Mouse (Mus musculus) CH12.LX (cell line): ENCODE measurements at regions not wholly inside any gene's neighbourhood (a gene's known extent, or its start where the extent isn't known, plus 50 kb on each side); places are given as distances from the start of the nearest gene placed in this dataset.

Experiments
- CHD1 ChIP-seq: IDR thresholded peaks from 2 replicates; pipeline ENCODE4 v1.6.1; 2012; ENCODE audit warnings: low read depth, low read length, improper control_type of control experiment, inconsistent platforms
- CTCF ChIP-seq, 2 experiments: IDR thresholded peaks in 1 of 2; conservative IDR thresholded peaks in 1 of 2; 2 replicates each; pipeline ENCODE4 v1.5.1; 2011 to 2012; ENCODE audit warnings: low read depth in 2 of 2, low read length in 2 of 2, improper control_type of control experiment in 1 of 2, inconsistent platforms in 1 of 2, mild to moderate bottlenecking in 1 of 2, moderate library complexity in 1 of 2
- JUND ChIP-seq: conservative IDR thresholded peaks from 2 replicates; pipeline ENCODE4 v1.6.1; 2011; ENCODE audit warnings: low read depth, low read length, improper control_type of control experiment
- MYC ChIP-seq: IDR thresholded peaks from 2 replicates; pipeline ENCODE4 v1.6.1; 2011; ENCODE audit warnings: low read depth, mild to moderate bottlenecking, improper control_type of control experiment, low read length
- ZNF384 ChIP-seq: IDR thresholded peaks from 2 replicates; pipeline ENCODE4 v1.6.1; 2012; ENCODE audit warnings: low read depth, low read length, improper control_type of control experiment, inconsistent platforms

DNA sequence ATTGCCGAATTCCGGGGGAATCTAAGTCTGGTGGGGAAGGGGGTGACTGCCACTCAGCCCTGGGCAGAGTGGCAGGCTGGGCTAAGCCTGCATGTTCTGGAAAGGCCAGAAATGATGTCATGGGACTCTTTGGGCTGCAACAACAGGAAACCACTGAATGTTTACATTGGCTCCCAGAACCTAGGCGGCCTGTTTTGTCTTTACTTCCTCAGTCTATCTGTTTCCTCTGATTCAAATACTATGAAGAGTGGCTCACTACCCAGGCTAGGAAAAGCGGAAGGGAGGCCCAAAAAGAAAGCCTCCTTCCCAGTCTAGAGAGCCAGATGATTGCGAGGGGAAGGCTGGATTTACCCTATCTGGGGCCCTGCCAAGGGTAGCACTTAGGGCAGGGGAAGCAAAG lies 69.1 kb upstream of the Las1l start:
- TF ChIP-seq CHD1 = no peak
- no peak for TF ChIP-seq CTCF (conservative IDR thresholded peaks at IDR 0.05 in 1 of 2, IDR thresholded peaks at IDR 0.05 in 1 of 2; ENCODE audit: low read depth in 2 of 2, low read length in 2 of 2)
- TF ChIP-seq JUND = no peak
- TF ChIP-seq MYC = no peak
- TF ChIP-seq ZNF384 = no peak
